Mouse (Mus musculus) hindbrain, embryonic 11.5 days (tissue): Measurements from ENCODE around the gene Olfr53. TPM values are rescaled to one million over a fixed set of nuclear protein-coding genes. Genes with fewer than 3 reads are reported as not detected.
"Not testable (repeated sequence)": the region's sequence is repeated elsewhere in the genome, so short reads cannot be mapped to it uniquely, and the experiment has no call there.

Source experiments
- ATAC-seq: fragments of 200-750 bp; cut with Nextera tagmentation; 2 replicates; pipeline ENCODE4 v1.8.0; 2017; ENCODE audit warnings: mild to moderate bottlenecking, moderate TSS enrichment, moderate library complexity; ENCODE audit not compliant: low FRiP score
- DNase-seq: peaks from one replicate; pipeline ENCODE4 v3.0.0-alpha.2; 2015; ENCODE audit warnings: low spot score
- H3K27ac ChIP-seq: fragments of 300-500 bp; sonication (generic); 2 replicates; pipeline ENCODE4 v1.5.1; 2014; ENCODE audit warnings: mild to moderate bottlenecking, low read depth, low read length
- H3K27me3 ChIP-seq: fragments of 300-500 bp; sonication (generic); 2 replicates; pipeline ENCODE4 v1.6.1; 2014; ENCODE audit warnings: mild to moderate bottlenecking, low read length, moderate library complexity, mixed read lengths; ENCODE audit not compliant: control insufficient read depth, insufficient read depth
- H3K36me3 ChIP-seq: fragments of 300-500 bp; sonication (generic); 2 replicates; pipeline ENCODE4 v1.6.1; 2014; ENCODE audit warnings: mild to moderate bottlenecking, low read length, moderate library complexity, mixed read lengths; ENCODE audit not compliant: control insufficient read depth, insufficient read depth
- H3K4me1 ChIP-seq: fragments of 300-500 bp; sonication (generic); replicated peaks from 2 replicates; pipeline ENCODE4 v1.6.1; 2014; ENCODE audit warnings: low read length, mixed read lengths; ENCODE audit not compliant: control insufficient read depth, insufficient read depth
- H3K4me2 ChIP-seq: fragments of 300-500 bp; sonication (generic); replicated peaks from 2 replicates; pipeline ENCODE4 v1.6.1; 2014; ENCODE audit warnings: mild to moderate bottlenecking, low read depth, low read length
- H3K4me3 ChIP-seq: fragments of 300-500 bp; sonication (generic); 2 replicates; pipeline ENCODE4 v1.5.1; 2014; ENCODE audit warnings: low read depth, low read length
- H3K9ac ChIP-seq: fragments of 300-500 bp; sonication (generic); 2 replicates; pipeline ENCODE4 v1.6.1; 2014; ENCODE audit warnings: low read depth, low read length
- H3K9me3 ChIP-seq: fragments of 300-500 bp; sonication (generic); 2 replicates; pipeline ENCODE4 v1.6.1; 2016; ENCODE audit warnings: low read length; ENCODE audit not compliant: control insufficient read depth
- WGBS: fragments of 180-500 bp; shearing (Covaris S2); extraction: QIAGEN DNeasy Blood & Tissue Kit; methylation state at CpG from one replicate; pipeline ENCODE4 v1.1.7; 2014; 5-methylcytosine and 5-hydroxymethylcytosine counted together
- polyA plus RNA-seq: library from polyadenylated mRNA; unstranded; fragments of >200 nt; fragmentation: Nextera tagmentation; extraction: Ambion mirVana; gene quantifications from 2 replicates; pipeline ENCODE4 v1.2.1, GENCODE M21; 2014

Gene Olfr53
- not detected in 2 replicates for polyA plus RNA-seq

GRCm38 (mm10) chr7:140646152-140646551 is at the start of gene Olfr53:
TSS of gene Olfr53 (plus strand) at chr7:140646452.
- H3K4me1 ChIP-seq = no peaks in the 10 kb centered on the region
- no peaks in the 10 kb centered on the region for H3K9me3 ChIP-seq
- 91% methylated on average over 1 of the region's 1 CpGs for WGBS
- no peaks in the 10 kb centered on the region for H3K36me3 ChIP-seq
- no peak within 1 kb of the TSS for H3K27ac ChIP-seq
- no peak within 1 kb of the TSS for H3K4me3 ChIP-seq
- no peak within 1 kb of the TSS for H3K9ac ChIP-seq
- DNase-seq (no peak), ATAC-seq (no peak)
- no peak within 1 kb of the TSS for H3K4me2 ChIP-seq
- no peaks in the 10 kb centered on the region for H3K27me3 ChIP-seq

DNA sequence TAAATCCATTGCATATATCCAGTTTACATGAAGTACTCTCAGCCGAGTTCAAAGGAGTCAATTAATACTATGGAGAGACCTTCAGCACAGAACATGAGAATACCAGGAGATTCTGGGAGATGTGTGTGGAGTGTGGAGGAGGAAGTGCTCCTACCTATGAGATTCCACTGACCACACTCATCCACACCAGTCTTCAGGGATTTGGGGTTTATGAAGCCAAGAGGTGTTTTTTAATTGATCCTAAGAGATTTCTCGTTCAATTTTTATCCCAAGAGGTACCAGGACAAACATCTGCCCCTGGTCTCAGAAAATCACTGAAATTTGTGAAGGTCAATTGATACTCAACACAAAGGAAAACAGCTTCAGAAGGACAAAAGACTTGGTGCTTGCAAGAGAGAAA is 45.3 kb upstream of the Olfr53 start, which contains the start of gene Olfr46:
TSS of gene Olfr46 (plus strand) at position 301 of the 400 bp plus-strand sequence.
- H3K36me3 ChIP-seq, H3K4me3 ChIP-seq, ATAC-seq, H3K9ac ChIP-seq, H3K4me2 ChIP-seq, H3K4me1 ChIP-seq, H3K27ac ChIP-seq, H3K9me3 ChIP-seq, DNase-seq, H3K27me3 ChIP-seq: not testable (repeated sequence)
- 78% methylated on average over 2 of the region's 2 CpGs for WGBS

DNA sequence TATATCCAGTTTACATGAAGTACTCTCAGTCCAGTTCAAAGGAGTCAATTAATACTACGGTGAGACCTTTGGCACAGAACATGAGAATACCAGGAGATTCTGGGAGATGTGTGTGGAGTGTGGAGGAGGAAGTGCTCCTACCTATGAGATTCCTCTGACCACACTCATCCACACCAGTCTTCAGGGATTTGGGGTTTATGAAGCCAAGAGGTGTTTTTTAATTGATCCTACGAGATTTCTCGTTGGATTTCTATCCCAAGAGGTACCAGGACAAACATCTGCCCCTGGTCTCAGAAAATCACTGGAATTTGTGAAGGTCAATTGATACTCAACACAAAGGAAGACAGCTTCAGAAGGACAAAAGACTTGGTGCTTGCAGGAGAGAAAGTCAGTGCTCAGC is 17.6 kb upstream of the Olfr53 start, which contains the start of gene Olfr61:
TSS of gene Olfr61 (plus strand) at position 301 of the 400 bp plus-strand sequence.
- not testable (repeated sequence) for H3K4me2 ChIP-seq, H3K9ac ChIP-seq, H3K36me3 ChIP-seq, H3K27ac ChIP-seq, H3K9me3 ChIP-seq, DNase-seq, H3K4me3 ChIP-seq, ATAC-seq, H3K27me3 ChIP-seq, H3K4me1 ChIP-seq
- 87% methylated on average over 3 of the region's 3 CpGs for WGBS

- H3K4me3 ChIP-seq = no peak overlapping the region
Measured at GRCm38 (mm10) chr7:140630559-140630958, 15.7 kb upstream of the Olfr53 start.

GRCm38 (mm10) chr7:140659630-140660029 is 13.4 kb downstream of the Olfr53 start, which contains the start of gene Olfr539:
TSS of gene Olfr539 (plus strand) at chr7:140659930.
- Histone ChIP-seq H3K9ac (no peak within 1 kb of the TSS), H3K4me2 (no peak within 1 kb of the TSS), H3K36me3 (no peaks in the 10 kb centered on the region), H3K4me1 (no peaks in the 10 kb centered on the region), H3K27me3 (no peaks in the 10 kb centered on the region), H3K9me3 (no peaks in the 10 kb centered on the region), H3K4me3 (no peak within 1 kb of the TSS), H3K27ac (no peak within 1 kb of the TSS)
- ATAC-seq (no peak), DNase-seq (no peak)
- 79% methylated on average over 4 of the region's 4 CpGs for WGBS

More at GRCm38 (mm10) chr7:140630559-140630958, 15.7 kb upstream of the Olfr53 start:
- Histone ChIP-seq H3K9ac (no peak overlapping the region), H3K36me3 (no peaks in the 10 kb centered on the region), H3K27me3 (no peaks in the 10 kb centered on the region), H3K27ac (no peak overlapping the region), H3K4me2 (no peak overlapping the region), H3K9me3 (no peaks in the 10 kb centered on the region), H3K4me1 (no peaks in the 10 kb centered on the region)
- DNase-seq (no peak), ATAC-seq (no peak)
- whole genome bisulfite sequencing = 84% methylated on average over 1 of the region's 1 CpGs

- 89% methylated on average over 3 of the region's 3 CpGs for WGBS
- H3K27ac ChIP-seq, ATAC-seq, H3K4me2 ChIP-seq, H3K9ac ChIP-seq, H3K4me3 ChIP-seq, DNase-seq, H3K36me3 ChIP-seq, H3K27me3 ChIP-seq, H3K4me1 ChIP-seq, H3K9me3 ChIP-seq: not testable (repeated sequence)
Measured at GRCm38 (mm10) chr7:140670693-140671092, 24.4 kb downstream of the Olfr53 start.

- WGBS = 4% methylated on average over 5 of the region's 6 CpGs
- no peak for DNase-seq
- no peaks in the 10 kb centered on the region for H3K27me3 ChIP-seq
- no peak overlapping the region for H3K9ac ChIP-seq
- H3K36me3 ChIP-seq = no peaks in the 10 kb centered on the region
- no peaks in the 10 kb centered on the region for H3K4me1 ChIP-seq
- no peak for ATAC-seq
- no peak overlapping the region for H3K27ac ChIP-seq
- no peaks in the 10 kb centered on the region for H3K9me3 ChIP-seq
- no peak overlapping the region for H3K4me2 ChIP-seq
- H3K4me3 ChIP-seq = no peak overlapping the region
Measured at GRCm38 (mm10) chr7:140675863-140676262, 29.6 kb downstream of the Olfr53 start.

DNA sequence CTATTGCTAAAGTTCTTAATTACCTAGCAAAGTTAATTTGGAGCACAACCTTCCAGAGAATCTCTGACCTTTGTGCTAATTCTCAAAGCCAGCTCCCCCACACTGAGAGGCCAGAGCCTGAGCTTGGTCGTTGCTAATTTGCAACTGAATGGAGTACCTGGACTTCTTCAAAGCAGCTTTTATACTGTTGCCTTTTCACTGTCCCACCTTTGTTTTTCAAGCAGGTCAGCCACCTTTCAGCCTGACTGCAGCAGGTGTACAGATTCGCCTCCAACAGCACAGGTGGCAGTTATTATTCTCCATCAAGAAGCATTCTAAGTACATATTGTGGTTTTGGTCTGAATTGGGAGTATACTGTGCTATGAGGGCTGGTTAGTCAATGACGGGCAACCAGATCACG is 33.3 kb downstream of the Olfr53 start:
- H3K4me3 ChIP-seq, ATAC-seq, H3K36me3 ChIP-seq, H3K27me3 ChIP-seq, DNase-seq, H3K27ac ChIP-seq, H3K9me3 ChIP-seq, H3K4me2 ChIP-seq, H3K4me1 ChIP-seq, H3K9ac ChIP-seq: not testable (repeated sequence)
- WGBS = 64% methylated on average over 4 of the region's 4 CpGs

GRCm38 (mm10) chr7:140681651-140682050 is 35.4 kb downstream of the Olfr53 start, which contains the start of gene Olfr45:
TSS of gene Olfr45 (plus strand) at chr7:140681951.
- Histone ChIP-seq H3K27me3 (no peaks in the 10 kb centered on the region), H3K36me3 (no peaks in the 10 kb centered on the region), H3K9me3 (no peaks in the 10 kb centered on the region), H3K4me3 (no peak within 1 kb of the TSS), H3K27ac (no peak within 1 kb of the TSS), H3K4me2 (no peak within 1 kb of the TSS), H3K9ac (no peak within 1 kb of the TSS), H3K4me1 (no peaks in the 10 kb centered on the region)
- no peak for ATAC-seq
- WGBS = 92% methylated on average over 1 of the region's 1 CpGs
- DNase-seq = no peak
